Mouse (Mus musculus) right cerebral cortex, postnatal 10 days (tissue): Measurements from ENCODE around the gene Cd44.

ENCODE experiments used
- DNase-seq, 2 experiments: peaks; one replicate each; pipeline ENCODE4 v3.0.0; 2021; ENCODE audit warnings: low spot score in 2 of 2

Gene Cd44

GRCm38 (mm10) chr2:102900875-102901827 is at the start of gene Cd44:
Gene Cd44 (minus strand): TSS chr2:102901665.
- peak; percentile 43 to 54 for DNase-seq

- DNase-seq, result no peak
Observed at GRCm38 (mm10) chr2:102948481-102948857, 47.0 kb upstream of the Cd44 start.

DNA sequence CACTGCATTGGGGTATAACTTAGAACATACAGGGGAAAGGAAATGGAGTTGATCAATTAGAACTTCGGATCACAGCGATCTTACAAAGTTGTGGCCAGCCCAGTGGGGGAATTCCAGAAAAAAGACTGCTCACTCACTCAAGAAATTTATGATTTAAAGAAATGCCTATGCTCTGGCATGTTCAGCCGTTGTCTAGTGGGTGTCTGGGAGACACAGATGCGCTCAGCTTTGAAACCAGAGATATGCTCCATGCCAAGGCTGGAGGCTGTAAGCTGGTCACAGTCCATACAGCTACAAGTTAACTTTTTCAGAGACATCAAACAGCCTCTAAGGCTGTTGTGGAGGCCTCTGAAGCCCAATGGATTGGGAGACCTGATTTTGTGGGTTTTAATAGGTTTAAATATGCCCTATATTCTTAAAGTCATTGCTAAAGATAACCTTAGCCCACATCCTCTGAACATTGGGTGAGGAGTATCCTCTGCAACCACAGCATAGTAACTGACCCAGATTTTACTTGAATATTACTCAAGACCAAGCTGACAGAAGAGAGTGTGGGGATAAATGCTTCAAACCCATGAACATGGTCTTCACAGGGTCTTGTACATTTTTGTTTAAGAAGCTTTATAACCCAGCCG is 46.5 kb upstream of the Cd44 start:
- no peak for DNase-seq

DNA sequence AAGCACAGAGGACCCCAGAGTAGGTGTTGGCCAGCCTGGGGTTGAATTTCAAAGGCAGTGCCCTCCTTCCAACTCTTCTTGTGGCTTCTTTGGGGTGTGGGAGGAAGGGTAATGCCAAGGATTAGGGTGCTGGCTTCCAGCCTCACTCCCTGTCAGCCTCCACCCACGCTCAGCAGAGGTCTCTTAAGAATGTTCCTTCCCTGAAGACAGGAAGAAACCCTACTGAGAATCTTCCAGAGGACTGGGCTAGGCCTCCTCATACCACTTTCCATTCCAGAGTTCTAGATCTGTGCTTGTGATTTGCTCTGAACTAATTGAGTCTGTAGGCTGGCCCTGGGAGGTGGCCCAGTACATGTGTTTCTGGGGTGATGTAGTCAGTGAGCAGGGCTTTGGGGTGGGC is 43.6 kb upstream of the Cd44 start:
- no peak for DNase-seq

GRCm38 (mm10) chr2:102944415-102945012 is 43.0 kb upstream of the Cd44 start:
- DNase-seq, result no peak

DNA sequence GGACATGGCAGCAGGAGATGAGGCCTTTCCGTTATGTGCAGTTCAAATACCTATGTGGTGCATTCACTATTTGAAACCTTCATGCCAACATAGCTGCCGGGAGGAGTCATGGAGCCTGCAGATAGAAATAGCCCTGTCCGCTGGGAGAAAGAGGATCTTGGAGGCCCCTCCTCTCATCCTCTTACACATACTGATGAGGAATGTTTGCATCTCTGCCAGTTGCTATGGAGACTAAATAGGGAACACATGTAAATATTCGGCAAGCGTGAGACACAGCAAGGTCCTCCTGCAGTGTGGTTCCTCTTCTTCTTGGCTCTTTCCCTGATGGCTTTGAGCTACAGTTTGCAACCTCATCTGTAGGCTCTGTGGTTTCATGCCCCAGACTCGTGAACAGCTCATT is 42.5 kb upstream of the Cd44 start:
- DNase-seq, result peak; percentile 60 to 81

GRCm38 (mm10) chr2:102942782-102943080 is 41.3 kb upstream of the Cd44 start:
- peak in 1 of 2 experiments; percentile 60 for DNase-seq

GRCm38 (mm10) chr2:102941937-102942781 is 40.7 kb upstream of the Cd44 start:
- DNase-seq, result no peak

GRCm38 (mm10) chr2:102940813-102941361 is 39.4 kb upstream of the Cd44 start:
- no peak for DNase-seq

DNA sequence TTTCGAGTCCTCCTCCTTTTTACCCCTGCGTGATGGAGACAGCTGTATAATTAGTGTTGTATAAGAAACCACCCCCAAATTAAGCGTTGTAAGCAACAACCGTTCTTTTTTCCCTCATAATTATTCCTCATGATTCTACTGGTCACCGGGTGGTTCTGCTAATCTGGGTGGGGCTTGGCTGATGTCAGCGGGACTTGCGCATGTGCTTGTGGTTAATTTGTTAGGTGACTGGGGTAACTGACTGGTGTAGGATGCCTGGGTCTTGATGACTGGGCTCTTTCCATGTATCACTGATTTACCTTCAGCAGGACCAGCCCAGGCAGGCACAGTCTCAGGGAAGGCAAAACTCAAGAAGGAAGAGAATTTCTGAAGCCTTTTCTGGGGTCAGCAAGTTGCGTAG is 38.7 kb upstream of the Cd44 start:
- DNase-seq, result no peak

DNA sequence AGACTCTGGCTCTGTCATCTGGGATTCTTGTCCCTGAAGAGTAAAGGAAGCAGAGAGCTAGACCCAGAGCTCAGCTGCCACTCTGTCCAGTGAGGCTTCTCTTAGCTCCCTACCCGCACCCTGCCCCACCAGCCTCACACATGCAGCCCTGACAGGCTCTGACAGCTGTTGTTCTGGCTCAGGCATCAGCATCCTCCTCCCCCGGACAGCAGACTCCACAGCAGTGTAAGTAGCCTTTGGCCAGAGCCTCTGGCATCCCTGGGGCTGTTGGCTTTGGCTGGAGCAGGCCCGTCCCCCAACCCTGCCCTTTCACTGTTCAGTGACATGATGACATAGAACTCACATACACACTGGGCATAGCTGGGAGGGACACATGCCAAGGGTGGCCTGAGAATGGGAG is 35.4 kb upstream of the Cd44 start:
- DNase-seq, result no peak

- no peak for DNase-seq
Observed at GRCm38 (mm10) chr2:102934834-102935233, 33.4 kb upstream of the Cd44 start.

- no peak for DNase-seq
Observed at GRCm38 (mm10) chr2:102933787-102934186, 32.3 kb upstream of the Cd44 start.

DNA sequence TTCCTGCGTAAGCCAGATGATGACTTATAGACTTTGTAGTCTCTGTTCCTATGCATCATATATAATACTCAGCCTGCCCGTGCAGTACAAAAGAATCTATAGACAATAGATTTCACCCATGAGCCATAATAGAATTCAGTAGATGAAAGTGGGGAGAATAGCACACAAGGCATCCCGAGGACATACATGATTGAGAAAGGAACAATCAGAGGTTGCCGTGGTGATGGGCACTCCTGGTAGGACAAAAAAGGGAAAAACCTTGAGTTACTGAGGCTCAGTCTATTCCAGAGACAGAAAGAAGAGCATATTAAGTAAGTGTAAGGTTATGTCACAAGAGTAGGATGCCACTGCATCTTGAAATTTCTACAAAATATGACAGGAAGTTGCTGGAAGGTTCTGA is 31.7 kb upstream of the Cd44 start:
- DNase-seq, result no peak

- no peak for DNase-seq
Observed at GRCm38 (mm10) chr2:102932667-102933066, 31.2 kb upstream of the Cd44 start.

DNA sequence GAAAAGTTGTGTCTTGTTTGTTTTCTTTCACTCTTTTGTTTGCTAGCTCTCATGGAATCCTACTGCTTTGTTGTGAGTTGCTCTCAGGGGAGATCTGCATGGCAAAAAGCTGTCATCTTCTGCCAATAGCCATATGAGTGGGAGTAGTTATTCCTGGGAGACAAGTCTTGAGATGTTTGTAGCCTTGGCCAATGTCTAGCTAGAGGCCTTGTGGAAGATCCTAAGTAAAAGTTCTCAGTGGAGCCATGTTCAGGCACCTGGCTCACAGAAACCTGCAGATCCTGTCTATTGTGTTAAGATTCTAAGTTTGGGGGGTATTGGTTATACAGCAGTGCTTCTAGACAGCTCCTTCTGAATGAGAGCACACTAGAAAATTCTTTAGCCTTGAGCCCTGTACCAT is 26.7 kb upstream of the Cd44 start:
- DNase-seq, result no peak

DNA sequence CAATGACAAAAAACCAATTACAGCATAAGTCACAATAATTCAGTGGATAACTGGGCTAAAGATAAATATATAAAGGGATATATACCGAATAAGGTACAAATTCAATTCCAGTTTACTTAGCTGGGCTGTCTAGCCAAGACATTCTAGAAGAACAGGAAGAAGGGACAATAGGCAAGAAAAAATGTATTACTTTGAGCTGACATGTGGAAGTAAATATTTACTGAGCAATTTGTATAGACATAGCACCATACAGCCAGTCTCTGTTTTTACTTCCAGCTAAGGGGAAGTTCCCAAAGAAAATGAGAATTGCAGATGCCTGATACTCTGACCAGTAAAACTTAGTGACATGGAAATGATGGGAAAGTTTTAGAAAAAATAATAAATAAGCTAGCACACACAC is 23.0 kb upstream of the Cd44 start:
- no peak for DNase-seq

- DNase-seq, result no peak
Observed at GRCm38 (mm10) chr2:102923682-102924081, 22.2 kb upstream of the Cd44 start.

- DNase-seq, result no peak
Observed at GRCm38 (mm10) chr2:102922066-102922465, 20.6 kb upstream of the Cd44 start.

DNA sequence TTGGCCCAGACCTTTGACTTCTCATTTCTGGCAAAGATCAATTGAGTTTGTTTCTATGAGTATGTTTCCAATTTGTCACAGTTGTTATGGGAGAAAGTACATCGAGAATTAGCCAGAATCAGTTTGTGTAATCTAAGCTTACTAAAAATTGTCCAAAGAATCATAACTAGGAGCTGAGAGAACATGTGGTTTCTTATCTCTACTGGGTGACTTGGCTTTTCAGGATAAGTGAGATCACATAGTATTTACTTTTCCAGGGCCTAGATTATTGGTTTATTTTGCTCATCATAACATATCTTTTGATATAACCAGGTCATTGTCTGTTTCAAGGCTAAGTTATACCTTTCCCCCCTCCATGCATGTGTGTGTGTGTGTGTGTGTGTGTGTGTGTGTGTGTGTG is 16.8 kb upstream of the Cd44 start:
- no peak for DNase-seq

- DNase-seq, result peak; percentile 51 to 79
Observed at GRCm38 (mm10) chr2:102916596-102916995, 15.1 kb upstream of the Cd44 start.

GRCm38 (mm10) chr2:102914675-102915074 is 13.2 kb upstream of the Cd44 start:
- DNase-seq, result no peak
